Mouse (Mus musculus) Patski (cell line): ENCODE data around the gene Gm20388. TPM values are rescaled to one million over a fixed set of nuclear protein-coding genes. Genes with fewer than 3 reads are reported as not detected.

Source experiments
- ATAC-seq: fragments of 100-300 bp; one replicate; pipeline ENCODE4 v1.8.0; 2021
- CTCF ChIA-PET: fragments of 350-600 bp; sonication (Branson Sonifier 250); formaldehyde crosslinking; loops from one replicate; lab custom pipeline; 2022; ENCODE audit warnings: inconsistent platforms; lab: Charles Lee
- POLR2A ChIA-PET: fragments of 350-600 bp; sonication (Branson Sonifier 250); formaldehyde crosslinking; loops from one replicate; lab custom pipeline; 2022; ENCODE audit warnings: antibody characterized with exemption, inconsistent platforms; lab: Charles Lee
- DNase-seq: peaks from one replicate; pipeline ENCODE4 v3.0.0-alpha.2; 2011; ENCODE audit warnings: low read depth, low spot score
- H3K27me3 ChIP-seq: fragments of 371-371 bp; one replicate; pipeline ENCODE4 v1.5.1; 2021
- CTCF ChIP-seq: fragments of 100-300 bp; IDR thresholded peaks from one replicate; pipeline ENCODE4 v1.5.1; 2021
- in situ Hi-C: fragments of 300-500 bp; cut with MboI; formaldehyde crosslinking; loops from 3 replicates; pipeline ENCODE4 v1.11.1; 2018; ENCODE audit warnings: low pct_unique_long_range_greater_than_20kb, mixed read lengths
- polyA plus RNA-seq: library from polyadenylated mRNA; unstranded; gene quantifications from one replicate; pipeline ENCODE4 v1.2.3, GENCODE M21; 2021

The Gm20388 gene
- polyA plus RNA-seq, 1 experiment from 2014 or later = 86.7 TPM

GRCm38 (mm10) chr8:122291075-122291474 lies 2380.4 kb downstream of the Gm20388 start:
- ChIA-PET POLR2A (interaction anchor here (1.7 kb wide), 1 partner anchor 10 kb away, joined by 5 read pairs; no protein-coding TSS in a partner anchor), CTCF (interaction anchor here (0.9 to 1.7 kb wide), 2 partner anchors 13 to 134 kb away, joined by 3 read pairs; no protein-coding TSS in a partner anchor)
- no peak for DNase-seq
- TF ChIP-seq CTCF = no peak
- H3K27me3 ChIP-seq = no peaks in the 10 kb centered on the region
- in situ Hi-C loops = loop anchor here (5.0 kb wide), 1 partner anchor 86 kb away; the partner anchor contains the start of gene Zc3h18
- ATAC-seq = no peak

GRCm38 (mm10) chr8:122291549-122291948 lies 2380.9 kb downstream of the Gm20388 start:
- in situ Hi-C loops = loop anchor here (5.0 kb wide), 1 partner anchor 86 kb away; the partner anchor contains the start of gene Zc3h18
- TF ChIP-seq CTCF = no peak
- DNase-seq = no peak
- no peak for ATAC-seq
- POLR2A ChIA-PET = interaction anchor here (1.7 kb wide), 1 partner anchor 11 kb away, joined by 5 read pairs; no protein-coding TSS in a partner anchor
- CTCF ChIA-PET = no interaction called here
- no peaks in the 10 kb centered on the region for H3K27me3 ChIP-seq

GRCm38 (mm10) chr8:122293484-122293883 lies 2382.8 kb downstream of the Gm20388 start:
- TF ChIP-seq CTCF = no peak
- no peak for ATAC-seq
- no peaks in the 10 kb centered on the region for H3K27me3 ChIP-seq
- no peak for DNase-seq
- ChIA-PET CTCF (interaction anchor here (1.5 kb wide), 1 partner anchor 25 kb away, joined by 4 read pairs; no protein-coding TSS in a partner anchor), POLR2A (no interaction called here)
- in situ Hi-C loops = loop anchor here (5.0 kb wide), 1 partner anchor 84 kb away; the partner anchor contains the start of gene Zc3h18

- DNase-seq = peak; percentile 66
- no peak for TF ChIP-seq CTCF
- ChIA-PET CTCF (interaction anchor here (1.1 to 1.5 kb wide), 2 partner anchors 24 to 35 kb away, joined by 3 to 4 read pairs; no protein-coding TSS in a partner anchor), POLR2A (interaction anchor here (0.6 kb wide), 1 partner anchor 10 kb away, joined by 3 read pairs; no protein-coding TSS in a partner anchor)
- H3K27me3 ChIP-seq = no peaks in the 10 kb centered on the region
- peak; percentile 78 for ATAC-seq
- in situ Hi-C loops = loop anchor here (5.0 kb wide), 1 partner anchor 83 kb away; the partner anchor contains the start of gene Zc3h18
Observed at GRCm38 (mm10) chr8:122294273-122294683, 2383.6 kb downstream of the Gm20388 start.

GRCm38 (mm10) chr8:122295389-122295788 lies 2384.7 kb downstream of the Gm20388 start:
- POLR2A ChIA-PET = no interaction called here
- in situ Hi-C loops = no loop called here
- ATAC-seq (no peak), DNase-seq (no peak)
- no peak for TF ChIP-seq CTCF
- no peaks in the 10 kb centered on the region for H3K27me3 ChIP-seq
- CTCF ChIA-PET = no interaction called here

- ATAC-seq = no peak
- H3K27me3 ChIP-seq = no peaks in the 10 kb centered on the region
- DNase-seq = no peak
- ChIA-PET POLR2A (no interaction called here), CTCF (no interaction called here)
- in situ Hi-C loops = no loop called here
- TF ChIP-seq CTCF = no peak
Observed at GRCm38 (mm10) chr8:122296173-122297001, 2385.7 kb downstream of the Gm20388 start.

GRCm38 (mm10) chr8:122299581-122300254 lies 2389.1 kb downstream of the Gm20388 start:
- ATAC-seq (no peak), DNase-seq (no peak)
- CTCF ChIA-PET = no interaction called here
- in situ Hi-C loops = no loop called here
- no peak for TF ChIP-seq CTCF
- POLR2A ChIA-PET = no interaction called here
- no peaks in the 10 kb centered on the region for H3K27me3 ChIP-seq

GRCm38 (mm10) chr8:122301081-122301480 lies 2390.4 kb downstream of the Gm20388 start:
- ChIA-PET POLR2A (interaction anchor here (0.7 kb wide), 1 partner anchor 14 kb away, joined by 3 read pairs; no protein-coding TSS in a partner anchor), CTCF (no interaction called here)
- ATAC-seq (no peak), DNase-seq (no peak)
- no peaks in the 10 kb centered on the region for H3K27me3 ChIP-seq
- no peak for TF ChIP-seq CTCF
- in situ Hi-C loops = no loop called here

- in situ Hi-C loops = no loop called here
Observed at GRCm38 (mm10) chr8:122301866-122302265, 2391.2 kb downstream of the Gm20388 start.

GRCm38 (mm10) chr8:122303451-122303850 lies 2392.8 kb downstream of the Gm20388 start:
- POLR2A ChIA-PET = interaction anchor here (0.5 kb wide), 1 partner anchor 92 kb away, joined by 4 read pairs; no protein-coding TSS in a partner anchor
- no peaks in the 10 kb centered on the region for H3K27me3 ChIP-seq
- no peak for TF ChIP-seq CTCF
- ATAC-seq = no peak
- CTCF ChIA-PET = interaction anchor here (1.7 kb wide), 1 partner anchor 13 kb away, joined by 4 read pairs; no protein-coding TSS in a partner anchor
- in situ Hi-C loops = no loop called here
- no peak for DNase-seq

More at GRCm38 (mm10) chr8:122301866-122302265, 2391.2 kb downstream of the Gm20388 start:
- H3K27me3 ChIP-seq = no peaks in the 10 kb centered on the region
- ChIA-PET CTCF (no interaction called here), POLR2A (no interaction called here)
- ATAC-seq (no peak), DNase-seq (no peak)
- TF ChIP-seq CTCF = no peak
